Mouse (Mus musculus) adrenal gland, postnatal 4 days (tissue): ENCODE measurements around the gene Aimp1. TPM values are rescaled to one million over a fixed set of nuclear protein-coding genes. Genes with fewer than 3 reads are reported as not detected.

Experiments
- total RNA-seq, 2 experiments: library from RNA; stranded (reverse); gene quantifications; 2 replicates each; pipeline ENCODE4 v1.2.3; 2021

Aimp1 gene
- total RNA-seq, 2 experiments from 2014 or later, result 68.3 to 75.3 TPM

Other genes with a start within 250 kb of the Aimp1 start
- under 1 TPM in 1 of 2 experiments, not detected in 1; 0.71 TPM for gene Gimd1, start 54.5 kb downstream of the Aimp1 start, total RNA-seq
- 10 to 100 TPM; 26.2 to 28.6 TPM for gene Tbck, start 226 bp downstream of the Aimp1 start, total RNA-seq